Mouse (Mus musculus): ENCODE measurements around the gene Tmem59. TPM values are rescaled to one million over a fixed set of nuclear protein-coding genes. Genes with fewer than 3 reads are reported as not detected.

Tmem59 gene
- 100 to 1,000 TPM; 451 to 533 (median 471) TPM for total RNA-seq (2022)

GRCm38 (mm10) chr4:107178182-107178829 is at the start of gene Tmem59:
Gene Tmem59, plus strand, starts transcription at chr4:107178399.
- peak; percentile 99 for DNase-seq

GRCm38 (mm10) chr4:107129373-107129772 is 48.8 kb upstream of the Tmem59 start:
- peak; percentile 22 for DNase-seq

GRCm38 (mm10) chr4:107130534-107130933 is 47.7 kb upstream of the Tmem59 start:
- no peak for DNase-seq

DNA sequence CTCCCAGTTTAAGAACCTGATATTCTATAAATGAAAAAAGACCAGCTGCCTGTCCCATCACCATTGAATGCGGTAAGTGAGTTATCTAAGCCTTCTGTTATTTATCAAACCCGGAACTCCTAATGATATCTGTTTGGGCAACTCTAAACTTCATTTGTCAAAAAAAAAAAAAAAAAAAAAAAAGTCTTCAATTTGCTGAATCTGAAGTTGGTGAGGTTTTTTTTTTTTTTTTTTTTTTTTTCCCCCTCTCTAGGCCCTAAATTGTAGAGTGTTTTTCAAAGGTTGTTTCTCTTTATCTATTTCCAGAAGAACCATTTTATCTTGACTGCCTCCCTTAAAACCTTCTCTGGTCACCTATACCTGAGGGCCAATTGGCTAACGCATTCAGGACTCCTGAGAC is 43.3 kb upstream of the Tmem59 start:
- no peak for DNase-seq

DNA sequence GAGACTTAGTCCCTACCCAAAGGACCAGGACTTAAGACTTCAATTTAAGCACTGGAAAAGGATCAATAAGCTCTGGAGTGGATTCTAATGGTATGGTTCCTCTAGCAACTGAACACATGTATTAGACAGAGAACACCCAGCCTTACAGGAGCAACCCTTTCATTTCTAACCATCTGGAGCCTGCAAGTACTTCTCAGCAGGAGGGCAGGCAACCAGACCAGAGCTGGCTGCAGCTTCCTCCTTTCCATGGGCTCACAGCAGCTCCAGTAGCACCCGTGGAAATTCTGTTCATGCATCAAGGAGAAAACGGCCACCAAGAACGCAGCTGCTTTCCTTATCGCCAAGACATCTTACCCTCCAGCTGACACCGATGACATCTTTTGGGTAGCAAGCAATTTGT is 42.5 kb upstream of the Tmem59 start:
- no peak for DNase-seq

- no peak for DNase-seq
These were observed 41.7 kb upstream of the Tmem59 start for GRCm38 (mm10) chr4:107136531-107136930.

- no peak for DNase-seq
These were observed 39.0 kb upstream of the Tmem59 start for GRCm38 (mm10) chr4:107138948-107139835.

DNA sequence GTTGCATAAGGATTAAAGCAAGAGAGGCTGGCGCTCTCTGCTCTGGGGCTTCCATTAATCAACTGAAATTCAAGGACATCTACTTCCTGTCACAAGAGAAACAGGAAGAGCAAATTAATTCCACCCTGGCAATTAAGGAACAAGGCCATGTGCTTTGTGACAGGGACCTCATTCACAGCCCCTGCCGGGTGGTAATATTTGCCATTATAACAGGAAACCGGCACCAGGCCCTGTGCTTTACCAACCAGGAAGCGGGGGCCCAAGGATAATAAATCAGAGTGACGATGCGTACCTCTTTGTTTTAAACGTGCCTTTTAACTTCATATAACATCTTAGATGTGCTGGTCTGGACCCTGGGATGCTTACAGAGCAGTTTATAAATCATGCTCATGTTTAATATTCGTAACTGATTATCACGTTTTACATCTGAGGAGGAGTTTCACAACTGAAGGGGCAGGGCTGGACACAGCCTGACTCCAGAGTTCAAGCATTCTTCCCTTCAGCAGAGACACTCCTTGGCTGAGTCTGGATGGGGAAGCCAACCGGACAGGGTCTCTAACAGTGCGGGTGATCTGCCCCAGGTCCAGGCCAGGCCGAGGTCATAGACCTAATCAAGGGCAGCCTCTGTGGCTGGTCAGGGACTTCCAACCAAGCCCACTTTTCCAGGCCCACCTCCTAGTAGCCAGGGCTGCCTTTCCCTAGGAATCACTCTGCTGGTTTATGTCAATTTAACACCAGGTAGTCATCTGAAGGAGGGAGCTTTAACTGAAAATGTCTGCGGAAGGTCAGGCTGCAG is 38.2 kb upstream of the Tmem59 start:
- no peak for DNase-seq

GRCm38 (mm10) chr4:107143511-107143910 is 34.7 kb upstream of the Tmem59 start:
- DNase-seq, result no peak

DNA sequence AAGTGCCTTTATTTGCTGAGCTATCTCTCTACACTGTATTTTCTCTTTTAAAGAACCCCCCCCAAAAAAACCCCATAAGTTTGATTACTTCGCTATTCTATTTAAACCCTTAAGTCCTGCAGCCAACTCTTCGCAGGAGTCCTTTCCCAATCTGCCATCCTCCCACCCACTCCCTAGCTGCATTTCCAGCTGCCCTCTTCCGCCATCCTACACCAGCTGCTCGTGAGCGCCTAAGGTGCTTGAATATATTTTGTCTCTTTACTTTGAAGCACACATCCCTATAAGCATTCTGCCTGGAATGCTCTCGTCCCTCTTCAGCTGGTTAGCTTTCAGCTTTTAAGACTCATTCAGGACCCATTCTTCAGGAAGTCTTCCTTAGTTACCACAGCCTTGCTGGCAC is 27.2 kb upstream of the Tmem59 start:
- DNase-seq, result no peak

DNA sequence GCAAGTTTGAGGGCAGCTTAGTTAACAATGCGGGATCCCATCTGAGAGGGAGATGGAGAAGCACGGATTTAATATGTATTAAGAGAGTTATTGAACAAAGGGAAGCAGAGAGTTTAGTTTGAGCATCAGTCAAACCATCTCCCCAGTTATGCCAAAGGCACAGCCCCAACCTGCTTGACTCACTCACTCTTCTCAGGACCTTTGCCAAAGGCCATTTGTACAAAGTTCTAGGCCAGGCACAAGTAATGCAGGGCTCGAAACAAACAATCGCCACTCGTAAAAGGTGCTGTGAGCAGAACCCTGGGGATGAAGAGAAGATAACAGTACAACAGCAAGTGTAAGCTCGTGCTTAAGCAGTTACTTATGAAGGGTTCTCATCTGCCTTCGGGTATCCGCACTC is 25.6 kb upstream of the Tmem59 start:
- no peak for DNase-seq

GRCm38 (mm10) chr4:107156983-107157401 is 21.2 kb upstream of the Tmem59 start:
- no peak for DNase-seq

DNA sequence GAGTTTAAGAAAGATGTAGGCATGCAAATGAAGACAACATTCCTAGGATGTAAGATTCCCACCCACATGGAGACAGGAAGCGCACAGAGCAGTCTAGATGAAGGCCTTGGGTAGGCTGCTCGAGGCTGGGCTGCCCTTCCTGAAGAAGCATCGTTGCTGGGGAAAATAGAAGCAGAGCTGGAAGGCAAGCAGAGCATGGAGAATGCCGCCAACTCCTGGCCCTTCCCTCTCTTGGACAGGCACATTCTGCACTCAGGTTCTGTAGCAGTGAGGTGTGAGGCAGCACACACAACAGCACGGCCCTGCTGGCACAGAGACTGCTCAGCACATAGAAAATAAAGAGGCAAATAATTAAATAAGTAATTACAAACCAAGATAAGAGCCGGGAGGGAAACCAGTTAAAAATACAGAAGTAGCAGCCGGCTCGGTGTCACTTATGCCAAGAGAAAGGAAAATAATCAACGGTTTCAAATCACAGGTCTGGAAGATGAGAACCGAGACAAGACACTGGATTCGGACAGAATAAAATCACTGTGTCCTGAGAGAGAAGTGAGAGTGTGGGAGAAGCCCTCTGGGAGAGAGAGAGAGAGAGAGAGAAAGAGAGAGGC is 18.9 kb upstream of the Tmem59 start:
- no peak for DNase-seq

GRCm38 (mm10) chr4:107160181-107160580 is 18.0 kb upstream of the Tmem59 start:
- DNase-seq, result no peak

GRCm38 (mm10) chr4:107163341-107163740 is 14.9 kb upstream of the Tmem59 start:
- DNase-seq, result no peak

- DNase-seq, result peak; percentile 48
These were observed 14.2 kb upstream of the Tmem59 start for GRCm38 (mm10) chr4:107163756-107164587.

DNA sequence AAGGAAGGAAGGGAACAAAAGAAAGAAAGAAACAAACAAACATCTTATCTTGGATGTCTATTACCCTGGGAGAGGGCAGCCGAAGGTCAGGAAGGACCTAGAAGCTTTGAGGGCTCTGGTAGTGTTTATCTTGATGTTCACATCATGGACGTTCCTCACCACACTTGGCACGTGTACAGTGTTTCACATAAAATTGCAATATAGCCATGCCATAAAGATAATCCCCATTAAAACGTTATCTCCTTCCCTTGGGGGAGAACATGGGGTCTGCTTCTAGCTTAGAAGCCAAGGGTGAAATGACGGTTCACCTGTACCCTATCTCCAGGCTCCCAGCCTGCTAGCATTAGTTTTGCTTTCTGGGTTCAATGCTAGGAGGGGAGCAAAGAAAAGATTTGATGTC is 11.5 kb upstream of the Tmem59 start:
- DNase-seq, result no peak

- DNase-seq, result no peak
These were observed 10.4 kb upstream of the Tmem59 start for GRCm38 (mm10) chr4:107167798-107168197.

DNA sequence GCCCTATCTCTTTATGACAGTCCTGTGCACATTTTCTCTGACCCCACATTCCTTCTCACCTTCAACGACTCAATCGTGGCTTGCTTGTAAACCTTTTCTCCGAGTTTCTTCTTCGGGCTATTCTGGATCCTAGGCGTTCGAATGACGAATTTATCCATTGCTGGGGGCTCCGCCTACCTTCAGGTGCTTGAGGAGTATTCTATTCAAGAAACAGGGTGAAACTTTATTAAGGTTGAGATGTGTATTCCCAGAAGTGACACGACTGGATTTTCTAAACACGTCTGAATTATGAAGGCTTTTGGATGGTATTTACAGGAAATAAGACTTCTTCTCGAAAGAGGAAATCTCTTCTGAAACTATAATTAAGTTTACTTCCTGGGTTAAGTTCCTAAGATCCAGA is 693 bp upstream of the Tmem59 start:
- DNase-seq, result no peak

- DNase-seq, result peak; percentile 44
These were observed 761 bp downstream of the Tmem59 start, which contains the start of gene Tceanc2 for GRCm38 (mm10) chr4:107178830-107179490. Gene Tceanc2, minus strand, starts transcription at chr4:107179116.

- DNase-seq, result no peak
These were observed 1.4 kb downstream of the Tmem59 start for GRCm38 (mm10) chr4:107179561-107179960.
